Mouse (Mus musculus): ENCODE results near the gene Krt2. TPM values are rescaled to one million over a fixed set of nuclear protein-coding genes. Genes with fewer than 3 reads are reported as not detected.

The Krt2 gene
- total RNA-seq, 2 experiments from 2014 or later: not detected

DNA sequence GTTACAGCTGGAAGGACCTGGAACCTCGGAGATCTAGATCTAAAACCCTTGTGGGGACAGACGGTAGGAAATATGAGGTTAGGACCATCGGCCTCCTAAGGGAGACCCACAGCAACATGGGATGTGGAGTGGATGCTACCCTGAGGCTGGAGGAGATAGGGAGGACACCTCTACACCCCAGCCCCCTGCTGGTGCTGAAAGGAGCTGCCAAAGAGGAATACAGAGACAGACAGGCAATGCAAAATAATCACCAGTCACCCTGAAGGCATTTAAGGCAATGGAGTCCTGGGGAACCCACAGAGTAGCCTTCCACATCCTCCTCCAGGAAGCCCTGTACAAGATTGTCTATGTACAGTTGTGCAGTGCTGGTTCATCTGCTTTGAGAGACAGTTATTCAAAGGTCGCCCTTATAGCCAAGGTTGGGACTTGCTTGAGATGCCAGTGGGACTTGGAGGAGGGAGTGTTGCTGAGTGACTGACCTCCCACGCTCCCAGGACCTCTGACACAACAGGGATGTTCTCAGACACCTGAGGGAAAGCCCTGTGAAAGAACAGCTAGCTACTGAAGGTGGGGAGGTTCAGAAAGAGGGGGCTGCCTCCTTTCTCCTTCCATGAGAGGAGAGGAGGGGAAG, 45.8 kb downstream of the Krt2 start:
- DNase-seq: peak; percentile 5 to 6

DNA sequence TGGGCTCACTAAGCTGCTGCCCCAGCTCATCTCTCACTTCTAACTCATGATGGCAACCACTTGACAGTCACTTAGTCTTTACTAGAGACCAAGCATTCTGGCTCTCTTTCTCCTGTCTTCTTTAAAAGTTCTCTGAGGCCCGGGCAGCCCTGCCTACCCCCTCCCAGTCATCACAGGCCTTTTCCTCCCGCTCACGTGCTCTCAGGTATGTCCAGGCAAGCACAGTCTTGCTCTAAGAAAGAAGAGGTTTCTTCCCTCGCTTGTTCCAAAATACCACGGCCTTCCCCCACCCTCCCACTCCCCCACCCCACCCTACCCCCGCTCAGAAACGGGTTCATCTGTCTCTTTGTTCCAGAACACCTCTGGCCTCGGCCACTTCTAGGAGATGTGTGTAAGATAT, 47.7 kb downstream of the Krt2 start:
- DNase-seq: no peak

Other genes with a start within 250 kb of the Krt2 start
- not detected for gene Krt75, start 244.3 kb downstream of the Krt2 start, total RNA-seq (2021)
- not detected for gene Gm5414, start 190.0 kb downstream of the Krt2 start, total RNA-seq (2021)
- not detected for gene Gm5478, start 170.8 kb downstream of the Krt2 start, total RNA-seq (2021)
- gene Krt6b, start 137.9 kb downstream of the Krt2 start, total RNA-seq (2021): not detected
- gene Krt6a, start 123.9 kb downstream of the Krt2 start, total RNA-seq (2021): not detected
- 1 to 10 TPM in 1 of 2 experiments, not detected in 1; 1.5 TPM for gene Krt5, start 105.3 kb downstream of the Krt2 start, total RNA-seq (2021)
- not detected for gene Krt71, start 75.1 kb downstream of the Krt2 start, total RNA-seq (2021)
- gene Krt72, start 31.7 kb downstream of the Krt2 start, total RNA-seq (2021): not detected
- gene Krt73, start 15.8 kb downstream of the Krt2 start, total RNA-seq (2021): not detected
- not detected for gene Krt1, start 32.6 kb upstream of the Krt2 start, total RNA-seq (2021)
- gene Krt77, start 51.5 kb upstream of the Krt2 start, total RNA-seq (2021): not detected
- not detected for gene Krt76, start 74.8 kb upstream of the Krt2 start, total RNA-seq (2021)
- gene Krt4, start 106.6 kb upstream of the Krt2 start, total RNA-seq (2021): under 1 TPM in 1 of 2 experiments, not detected in 1; 0.33 TPM
- not detected for gene Krt79, start 122.2 kb upstream of the Krt2 start, total RNA-seq (2021)
- under 1 TPM in 1 of 2 experiments, not detected in 1; 0.07 TPM for gene Krt78, start 136.1 kb upstream of the Krt2 start, total RNA-seq (2021)
- 1 to 10 TPM; 1.5 to 3.0 TPM for gene Krt8, start 186.3 kb upstream of the Krt2 start, total RNA-seq (2021)
- gene Krt18, start 210.0 kb upstream of the Krt2 start, total RNA-seq (2021): 1 to 10 TPM; 2.8 to 3.7 TPM